Mouse (Mus musculus): Measurements from ENCODE around the gene Nrsn1. TPM values are rescaled to one million over a fixed set of nuclear protein-coding genes. Genes with fewer than 3 reads are reported as not detected.
"Not testable (repeated sequence)": the region's sequence is repeated elsewhere in the genome, so short reads cannot be mapped to it uniquely, and the experiment has no call there.

Nrsn1 gene
- under 1 TPM in 1 of 2 experiments, not detected in 1; 0.12 TPM for total RNA-seq (2021)
- long read RNA-seq, experiment 1, result 0 reads
- long read RNA-seq, experiment 2, result 0 reads

GRCm38 (mm10) chr13:25270402-25270801, at the start of gene Nrsn1:
Gene Nrsn1, minus strand, starts transcription at chr13:25270502.
- DNase-seq (ENCODE audit: low spot score in 2 of 2), result not testable (repeated sequence)

- no peak for DNase-seq (ENCODE audit: low spot score in 2 of 2)
Measured at GRCm38 (mm10) chr13:25312059-25312458, 41.8 kb upstream of the Nrsn1 start.

- DNase-seq (ENCODE audit: low spot score in 2 of 2), result no peak
Measured at GRCm38 (mm10) chr13:25310068-25310467, 39.8 kb upstream of the Nrsn1 start.

GRCm38 (mm10) chr13:25288736-25289135, 18.4 kb upstream of the Nrsn1 start:
- no peak for DNase-seq (ENCODE audit: low spot score in 2 of 2)

GRCm38 (mm10) chr13:25274934-25275565, 4.7 kb upstream of the Nrsn1 start:
- no peak for DNase-seq (ENCODE audit: low spot score in 2 of 2)

- no peak for DNase-seq (ENCODE audit: low spot score in 2 of 2)
Measured at GRCm38 (mm10) chr13:25272189-25272588, 1.9 kb upstream of the Nrsn1 start.

GRCm38 (mm10) chr13:25269569-25270268, 583 bp downstream of the Nrsn1 start:
- DNase-seq (ENCODE audit: low spot score in 2 of 2), result no peak

GRCm38 (mm10) chr13:25269039-25269438, 1.3 kb downstream of the Nrsn1 start:
- DNase-seq (ENCODE audit: low spot score in 2 of 2), result peak; percentile 35 to 71

- no peak for DNase-seq (ENCODE audit: low spot score in 2 of 2)
Measured at GRCm38 (mm10) chr13:25262748-25263147, 7.6 kb downstream of the Nrsn1 start.

GRCm38 (mm10) chr13:25257608-25258007, 12.7 kb downstream of the Nrsn1 start:
- DNase-seq (ENCODE audit: low spot score in 2 of 2), result no peak

- DNase-seq (ENCODE audit: low spot score in 2 of 2), result peak in 1 of 2 experiments; percentile 15
Measured at GRCm38 (mm10) chr13:25254478-25255263, 15.6 kb downstream of the Nrsn1 start.

GRCm38 (mm10) chr13:25251893-25252292, 18.4 kb downstream of the Nrsn1 start:
- no peak for DNase-seq (ENCODE audit: low spot score in 2 of 2)

- no peak for DNase-seq (ENCODE audit: low spot score in 2 of 2)
Measured at GRCm38 (mm10) chr13:25220186-25220787, 50.0 kb downstream of the Nrsn1 start.

- DNase-seq (ENCODE audit: low spot score in 2 of 2), result no peak
Measured at GRCm38 (mm10) chr13:25218394-25218793, 51.9 kb downstream of the Nrsn1 start.

- DNase-seq (ENCODE audit: low spot score in 2 of 2), result no peak
Measured at GRCm38 (mm10) chr13:25206950-25207349, 63.4 kb downstream of the Nrsn1 start.

Other genes with a start within 250 kb of the Nrsn1 start
- under 1 TPM; 0.07 to 0.18 TPM for gene Dcdc2a, start 214.5 kb downstream of the Nrsn1 start, total RNA-seq (2021)